Mouse (Mus musculus) forebrain, embryonic 10.5 days (tissue): ENCODE measurements around the gene Sbk2. TPM values are rescaled to one million over a fixed set of nuclear protein-coding genes. Genes with fewer than 3 reads are reported as not detected.

Source experiments
- DNase-seq: peaks from one replicate; pipeline ENCODE4 v3.0.0-alpha.2; 2017; ENCODE audit warnings: low spot score; ENCODE audit errors: extremely low spot score
- H3K27ac ChIP-seq: fragments of 300-500 bp; sonication (generic); 2 replicates; pipeline ENCODE4 v1.5.1; 2016; ENCODE audit warnings: mild to moderate bottlenecking
- H3K27me3 ChIP-seq: fragments of 300-500 bp; sonication (generic); 2 replicates; pipeline ENCODE4 v1.6.1; 2016; ENCODE audit warnings: mild to moderate bottlenecking; ENCODE audit not compliant: poor library complexity, severe bottlenecking
- H3K36me3 ChIP-seq: fragments of 300-500 bp; sonication (generic); replicated peaks from 2 replicates; pipeline ENCODE4 v1.6.1; 2016; ENCODE audit warnings: mild to moderate bottlenecking, moderate library complexity
- H3K4me1 ChIP-seq: fragments of 300-500 bp; sonication (generic); 2 replicates; pipeline ENCODE4 v1.6.1; 2016
- H3K4me3 ChIP-seq: fragments of 300-500 bp; sonication (generic); 2 replicates; pipeline ENCODE4 v1.5.1; 2016; ENCODE audit warnings: mild to moderate bottlenecking, moderate library complexity
- H3K9me3 ChIP-seq: fragments of 300-500 bp; sonication (generic); 2 replicates; pipeline ENCODE4 v1.6.1; 2016; ENCODE audit warnings: mild to moderate bottlenecking, moderate library complexity
- WGBS: fragments of 180-500 bp; shearing (Covaris S2); methylation state at CpG from one replicate; pipeline ENCODE4 v1.1.7; 2016; 5-methylcytosine and 5-hydroxymethylcytosine counted together
- polyA plus RNA-seq: library from polyadenylated mRNA; unstranded; fragments of >200 nt; fragmentation: Nextera tagmentation; extraction: Ambion mirVana; gene quantifications from 2 replicates; pipeline ENCODE4 v1.2.1, GENCODE M21; 2016

The Sbk2 gene
- polyA plus RNA-seq, 1 experiment from 2014 or later, result 0.11 TPM

DNA sequence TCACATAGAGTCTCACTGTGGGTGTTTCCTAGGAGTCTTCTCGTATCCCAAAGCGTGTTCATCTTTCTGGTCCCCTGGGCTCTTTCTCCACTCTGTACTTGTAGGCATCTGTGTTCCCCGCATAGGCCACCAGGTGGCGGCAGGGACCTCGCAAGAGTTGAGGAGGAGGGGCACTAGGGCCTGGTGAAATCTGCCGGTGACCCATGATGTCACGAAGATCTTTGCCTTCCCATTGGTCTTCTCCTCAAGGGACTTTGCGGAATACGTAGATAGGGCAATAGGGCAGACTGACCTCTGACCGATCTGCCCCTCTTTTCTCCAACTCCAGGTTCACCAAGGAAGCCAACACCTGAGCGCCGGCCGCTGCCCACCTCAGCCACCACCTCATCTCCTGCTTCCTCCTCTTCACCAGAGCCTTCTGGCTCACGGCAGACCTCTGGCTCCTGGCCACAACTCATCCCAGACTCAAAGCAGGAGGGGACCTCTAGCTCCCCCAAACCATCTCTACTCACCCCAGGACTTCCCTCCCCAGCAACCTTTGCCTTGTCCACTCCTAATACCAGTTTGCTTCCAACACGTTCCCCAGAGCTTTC, 20.9 kb downstream of the Sbk2 start:
- peak; percentile 87 for DNase-seq
- Histone ChIP-seq H3K9me3 (no peaks in the 10 kb centered on the region; the same call in 1 of the 2 replicates), H3K4me3 (peak overlapping the region; percentile 44), H3K27me3 (no peaks in the 10 kb centered on the region), H3K4me1 (peaks cover 7% of the 10 kb centered on the region), H3K27ac (peak overlapping the region; percentile 64), H3K36me3 (no peaks in the 10 kb centered on the region)
- 17% methylated on average over 15 of the region's 15 CpGs for WGBS

DNA sequence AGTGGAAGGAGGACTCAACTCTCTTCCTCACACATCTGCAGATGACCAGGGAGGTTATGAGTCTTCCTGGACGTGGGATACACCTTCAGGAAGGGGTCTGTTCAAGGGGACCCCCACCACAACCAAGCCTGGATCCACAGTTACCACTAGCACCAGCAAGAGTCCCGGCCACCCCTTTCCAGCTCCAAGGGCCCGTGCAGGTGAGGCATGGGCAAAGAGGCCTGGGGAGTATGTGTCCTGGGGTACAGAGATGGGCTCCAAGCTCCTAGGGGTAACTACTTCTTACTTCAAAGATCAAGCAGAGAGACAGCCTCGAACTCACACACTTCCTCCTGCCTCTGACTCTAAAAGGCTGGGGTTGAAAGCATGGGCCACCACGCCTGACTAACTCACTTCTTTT, 21.5 kb downstream of the Sbk2 start:
- Histone ChIP-seq H3K4me3 (no peak overlapping the region), H3K9me3 (no peaks in the 10 kb centered on the region; the same call in 1 of the 2 replicates), H3K27me3 (no peaks in the 10 kb centered on the region), H3K4me1 (peaks cover 7% of the 10 kb centered on the region), H3K36me3 (no peaks in the 10 kb centered on the region), H3K27ac (no peak overlapping the region)
- DNase-seq, result no peak
- WGBS, result 61% methylated on average over 5 of the region's 5 CpGs

DNA sequence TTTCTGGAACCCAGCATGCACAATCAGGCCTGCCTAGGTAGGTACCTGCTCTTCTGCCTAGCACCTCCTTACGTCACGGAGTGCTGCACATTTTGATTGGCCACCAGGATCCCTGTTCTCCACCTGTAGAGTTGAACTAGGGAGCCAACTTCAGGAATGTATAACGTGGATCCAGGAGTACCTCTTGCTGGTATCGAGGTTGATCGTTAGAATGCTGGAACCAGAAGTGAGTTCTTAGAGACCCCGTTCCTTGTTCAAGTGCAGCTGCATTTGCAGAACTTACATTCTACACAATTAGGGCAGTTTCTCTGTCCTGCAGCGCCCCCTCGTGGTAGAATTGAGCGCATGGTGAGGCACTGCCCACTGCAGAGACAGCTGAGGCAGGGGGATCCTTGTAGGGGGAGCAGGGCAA, 24.1 kb downstream of the Sbk2 start:
- Histone ChIP-seq H3K4me3 (no peak overlapping the region), H3K27ac (no peak overlapping the region), H3K36me3 (no peaks in the 10 kb centered on the region), H3K4me1 (peaks cover 7% of the 10 kb centered on the region), H3K9me3 (no peaks in the 10 kb centered on the region; the same call in 1 of the 2 replicates), H3K27me3 (no peaks in the 10 kb centered on the region)
- WGBS, result 20% methylated on average over 9 of the region's 9 CpGs
- DNase-seq, result peak; percentile 81

DNA sequence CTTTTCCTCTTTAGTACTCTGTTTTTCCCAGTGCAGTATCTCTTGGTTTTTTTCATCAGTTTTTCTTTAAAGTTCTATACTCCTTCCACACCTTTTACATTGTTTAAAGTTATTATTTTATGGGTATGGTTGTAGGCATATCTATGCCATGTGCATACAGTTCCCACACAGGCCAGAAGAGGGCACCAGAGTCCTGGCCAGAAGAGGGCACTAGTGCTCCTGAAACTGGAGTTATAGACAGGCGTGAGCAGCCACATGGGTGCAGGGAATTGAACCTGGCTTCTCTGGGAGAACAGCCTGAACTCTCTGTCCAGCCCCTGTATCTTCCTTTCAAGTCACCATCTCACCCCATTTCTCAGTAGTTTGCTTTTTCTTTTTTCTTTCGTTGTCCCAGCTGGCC, 25.8 kb downstream of the Sbk2 start:
- Histone ChIP-seq H3K9me3 (peaks cover 9% of the 10 kb centered on the region), H3K4me1 (peaks cover 4% of the 10 kb centered on the region), H3K27ac (no peak overlapping the region), H3K36me3 (no peaks in the 10 kb centered on the region), H3K4me3 (no peak overlapping the region), H3K27me3 (no peaks in the 10 kb centered on the region)
- WGBS, result 35% methylated on average over 2 of the region's 2 CpGs
- DNase-seq, result peak; percentile 68

DNA sequence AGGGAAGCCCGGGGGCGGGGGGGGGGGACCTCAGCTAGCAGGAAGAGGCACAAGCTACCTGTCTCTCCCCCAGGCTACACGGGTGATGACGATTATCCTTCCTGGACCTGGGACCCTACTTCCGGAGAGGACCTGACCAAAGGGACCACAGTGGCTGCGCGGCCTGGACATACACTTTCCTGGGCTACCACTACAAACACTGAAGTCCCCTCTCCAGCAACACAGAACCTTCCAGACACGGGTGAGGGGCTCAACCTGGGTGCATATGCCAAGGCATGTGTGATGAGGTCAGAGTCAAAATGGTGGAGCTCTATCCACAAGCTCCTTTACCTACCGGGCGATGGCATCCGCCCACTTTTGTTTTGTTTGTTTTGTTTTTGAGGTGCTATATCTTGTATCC, 26.8 kb downstream of the Sbk2 start:
- DNase-seq, result no peak
- Histone ChIP-seq H3K9me3 (peaks cover 9% of the 10 kb centered on the region), H3K4me3 (no peak overlapping the region), H3K27ac (no peak overlapping the region), H3K27me3 (no peaks in the 10 kb centered on the region), H3K4me1 (no peaks in the 10 kb centered on the region), H3K36me3 (no peaks in the 10 kb centered on the region)
- 88% methylated on average over 11 of the region's 11 CpGs for WGBS

DNA sequence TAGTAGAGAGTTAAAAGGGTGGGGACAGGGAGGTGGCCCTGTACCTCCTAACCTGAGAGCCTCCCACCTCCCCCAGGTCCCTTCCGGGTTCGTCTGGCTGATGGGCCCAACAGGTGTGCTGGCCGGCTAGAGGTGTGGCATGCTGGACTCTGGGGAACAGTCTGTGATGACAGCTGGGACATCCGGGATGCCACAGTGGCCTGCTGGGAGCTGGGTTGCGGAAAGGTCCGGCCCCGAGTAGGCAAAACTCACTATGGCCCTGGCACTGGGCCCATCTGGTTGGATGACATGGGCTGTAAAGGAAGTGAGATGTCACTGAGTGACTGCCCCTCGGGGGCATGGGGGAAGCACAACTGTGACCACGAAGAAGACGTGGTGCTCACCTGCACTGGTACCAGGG, 27.4 kb downstream of the Sbk2 start:
- H3K4me1 ChIP-seq, result no peaks in the 10 kb centered on the region
- no peak overlapping the region for H3K4me3 ChIP-seq
- no peak for DNase-seq
- H3K27ac ChIP-seq, result no peak overlapping the region
- no peaks in the 10 kb centered on the region for H3K27me3 ChIP-seq
- 85% methylated on average over 10 of the region's 10 CpGs for WGBS
- no peaks in the 10 kb centered on the region for H3K36me3 ChIP-seq
- H3K9me3 ChIP-seq, result peaks cover 9% of the 10 kb centered on the region

DNA sequence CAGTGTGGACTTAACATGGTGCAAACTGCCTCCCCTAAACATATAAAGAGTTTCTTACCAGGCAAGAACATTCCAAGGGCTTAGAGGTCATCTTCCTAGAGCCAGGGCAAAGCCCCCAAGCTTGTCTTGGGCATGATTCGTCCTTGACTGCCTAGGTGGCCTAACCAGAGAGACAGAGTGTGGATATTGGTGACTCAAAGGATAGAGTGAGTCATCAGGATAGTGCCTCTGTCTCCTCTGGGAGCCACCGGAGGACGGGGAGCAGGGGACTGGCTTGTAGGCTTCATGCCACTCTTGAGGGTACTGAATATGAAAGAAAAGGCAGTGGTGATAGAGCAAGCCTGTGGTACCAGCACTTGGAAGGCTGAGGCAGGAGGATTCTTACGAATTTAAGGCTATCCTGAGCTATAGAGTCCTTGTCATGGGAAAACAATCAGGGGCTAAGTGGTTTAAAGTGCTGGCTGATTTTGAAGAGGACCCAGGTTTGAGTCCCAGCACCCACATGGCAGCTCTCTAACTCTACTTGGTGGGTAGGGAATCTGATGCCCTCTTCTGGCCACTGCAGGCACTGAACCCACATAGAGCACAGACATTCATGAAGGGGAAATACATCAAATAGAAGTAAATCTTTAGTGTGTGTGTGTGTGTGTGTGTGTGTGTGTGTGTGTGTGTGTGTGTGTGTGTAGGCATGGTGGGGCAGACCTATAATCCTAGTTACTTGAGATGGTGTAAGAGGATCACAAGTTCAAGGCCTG, 29.9 kb downstream of the Sbk2 start:
- 88% methylated on average over 4 of the region's 4 CpGs for WGBS
- Histone ChIP-seq H3K27ac (no peak overlapping the region), H3K36me3 (no peaks in the 10 kb centered on the region), H3K9me3 (peaks cover 9% of the 10 kb centered on the region), H3K4me1 (no peaks in the 10 kb centered on the region), H3K4me3 (no peak overlapping the region), H3K27me3 (no peaks in the 10 kb centered on the region)
- DNase-seq, result no peak

DNA sequence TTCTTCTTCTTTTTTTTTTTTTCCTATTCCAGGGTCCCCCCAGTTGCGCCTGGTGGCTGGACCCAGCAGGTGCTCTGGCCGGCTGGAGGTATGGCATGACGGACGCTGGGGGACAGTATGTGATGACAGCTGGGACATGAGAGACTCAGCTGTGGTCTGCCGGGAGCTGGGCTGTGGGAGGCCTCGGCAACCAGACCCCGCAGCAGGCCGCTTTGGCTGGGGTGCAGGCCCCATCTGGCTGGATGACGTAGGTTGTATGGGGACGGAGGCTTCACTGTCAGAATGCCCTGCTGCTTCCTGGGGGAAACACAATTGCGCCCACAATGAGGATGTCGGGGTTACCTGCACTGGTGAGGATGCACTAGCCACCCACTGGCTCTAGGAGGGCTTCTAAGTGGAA, 31.1 kb downstream of the Sbk2 start:
- WGBS, result 89% methylated on average over 12 of the region's 12 CpGs
- H3K4me1 ChIP-seq, result peaks cover 2% of the 10 kb centered on the region; the same call in 1 of the 2 replicates
- H3K27ac ChIP-seq, result no peak overlapping the region
- no peaks in the 10 kb centered on the region for H3K27me3 ChIP-seq
- no peaks in the 10 kb centered on the region for H3K36me3 ChIP-seq
- DNase-seq, result no peak
- H3K4me3 ChIP-seq, result no peak overlapping the region
- peaks cover 9% of the 10 kb centered on the region for H3K9me3 ChIP-seq

DNA sequence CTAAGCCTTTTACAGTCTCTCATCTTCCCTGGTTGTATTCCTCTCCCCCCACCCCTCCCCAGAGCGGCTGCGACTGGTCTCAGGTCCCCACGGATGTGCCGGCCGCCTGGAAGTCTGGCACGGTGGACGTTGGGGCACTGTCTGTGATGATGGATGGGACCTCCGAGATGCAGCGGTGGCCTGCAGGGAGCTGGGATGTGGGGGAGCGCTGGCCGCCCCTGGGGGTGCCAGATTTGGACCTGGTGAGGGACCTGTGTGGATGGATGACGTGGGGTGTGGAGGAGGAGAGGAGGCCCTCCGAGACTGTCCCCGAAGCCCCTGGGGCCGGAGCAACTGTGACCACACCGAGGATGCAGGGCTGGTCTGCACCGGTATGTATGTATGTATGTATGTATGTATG, 35.9 kb downstream of the Sbk2 start:
- 86% methylated on average over 17 of the region's 17 CpGs for WGBS
- Histone ChIP-seq H3K27me3 (no peaks in the 10 kb centered on the region), H3K36me3 (no peaks in the 10 kb centered on the region), H3K9me3 (0 out of 2 replicates have a peak, but pooled peaks cover 4% of the 10 kb centered on the region), H3K27ac (no peak overlapping the region), H3K4me1 (peaks cover 44% of the 10 kb centered on the region), H3K4me3 (no peak overlapping the region)
- DNase-seq, result no peak

DNA sequence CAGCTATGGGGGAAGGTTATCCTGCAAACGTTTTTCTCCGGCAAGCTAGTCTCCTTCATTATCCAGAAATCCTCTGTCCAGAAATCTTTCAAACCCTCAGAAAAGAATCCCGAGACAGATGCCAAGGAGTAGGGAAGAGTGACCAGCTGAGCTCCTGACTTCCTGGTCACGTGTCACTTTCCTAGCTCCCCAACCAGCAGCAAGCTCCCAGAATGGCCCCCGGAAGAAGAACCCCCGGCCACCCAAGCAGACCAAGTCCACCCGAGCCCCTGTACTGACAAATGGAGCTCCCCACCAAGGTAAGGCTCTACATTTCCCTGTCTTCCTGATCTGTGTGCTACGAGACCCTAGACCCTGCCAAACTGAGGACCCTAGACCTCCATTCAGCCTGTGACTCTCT, 36.5 kb downstream of the Sbk2 start:
- 68% methylated on average over 8 of the region's 8 CpGs for WGBS
- peaks cover 50% of the 10 kb centered on the region for H3K4me1 ChIP-seq
- peak overlapping the region; percentile 92 for H3K27ac ChIP-seq

DNA sequence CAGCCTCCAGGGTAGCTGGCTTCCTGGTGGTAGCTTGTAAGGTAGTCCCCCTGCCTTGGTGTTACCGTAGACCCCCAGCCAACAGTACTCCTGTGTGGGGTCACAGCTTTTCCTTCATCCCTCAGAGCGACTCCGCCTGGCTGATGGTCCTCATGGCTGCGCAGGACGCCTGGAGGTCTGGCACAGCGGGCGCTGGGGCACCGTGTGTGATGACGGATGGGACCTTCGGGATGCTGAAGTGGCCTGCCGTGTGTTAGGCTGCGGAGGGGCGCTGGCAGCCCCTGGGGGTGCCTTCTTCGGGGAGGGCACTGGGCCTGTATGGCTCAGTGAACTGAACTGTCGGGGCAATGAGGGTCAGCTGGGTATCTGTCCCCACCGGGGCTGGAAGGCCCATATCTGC, 37.4 kb downstream of the Sbk2 start:
- Histone ChIP-seq H3K4me3 (0 out of 2 replicates have a peak overlapping the region, but pooled peaks have one; percentile 29), H3K4me1 (peaks cover 59% of the 10 kb centered on the region), H3K36me3 (no peaks in the 10 kb centered on the region), H3K9me3 (0 out of 2 replicates have a peak, but pooled peaks cover 4% of the 10 kb centered on the region), H3K27ac (peak overlapping the region; percentile 92), H3K27me3 (no peaks in the 10 kb centered on the region)
- 75% methylated on average over 16 of the region's 16 CpGs for WGBS
- no peak for DNase-seq

More for the DNA sequence above, 36.5 kb downstream of the Sbk2 start:
- 0 out of 2 replicates have a peak, but pooled peaks cover 4% of the 10 kb centered on the region for H3K9me3 ChIP-seq
- DNase-seq, result no peak
- H3K27me3 ChIP-seq, result no peaks in the 10 kb centered on the region
- H3K4me3 ChIP-seq, result no peak overlapping the region
- no peaks in the 10 kb centered on the region for H3K36me3 ChIP-seq

DNA sequence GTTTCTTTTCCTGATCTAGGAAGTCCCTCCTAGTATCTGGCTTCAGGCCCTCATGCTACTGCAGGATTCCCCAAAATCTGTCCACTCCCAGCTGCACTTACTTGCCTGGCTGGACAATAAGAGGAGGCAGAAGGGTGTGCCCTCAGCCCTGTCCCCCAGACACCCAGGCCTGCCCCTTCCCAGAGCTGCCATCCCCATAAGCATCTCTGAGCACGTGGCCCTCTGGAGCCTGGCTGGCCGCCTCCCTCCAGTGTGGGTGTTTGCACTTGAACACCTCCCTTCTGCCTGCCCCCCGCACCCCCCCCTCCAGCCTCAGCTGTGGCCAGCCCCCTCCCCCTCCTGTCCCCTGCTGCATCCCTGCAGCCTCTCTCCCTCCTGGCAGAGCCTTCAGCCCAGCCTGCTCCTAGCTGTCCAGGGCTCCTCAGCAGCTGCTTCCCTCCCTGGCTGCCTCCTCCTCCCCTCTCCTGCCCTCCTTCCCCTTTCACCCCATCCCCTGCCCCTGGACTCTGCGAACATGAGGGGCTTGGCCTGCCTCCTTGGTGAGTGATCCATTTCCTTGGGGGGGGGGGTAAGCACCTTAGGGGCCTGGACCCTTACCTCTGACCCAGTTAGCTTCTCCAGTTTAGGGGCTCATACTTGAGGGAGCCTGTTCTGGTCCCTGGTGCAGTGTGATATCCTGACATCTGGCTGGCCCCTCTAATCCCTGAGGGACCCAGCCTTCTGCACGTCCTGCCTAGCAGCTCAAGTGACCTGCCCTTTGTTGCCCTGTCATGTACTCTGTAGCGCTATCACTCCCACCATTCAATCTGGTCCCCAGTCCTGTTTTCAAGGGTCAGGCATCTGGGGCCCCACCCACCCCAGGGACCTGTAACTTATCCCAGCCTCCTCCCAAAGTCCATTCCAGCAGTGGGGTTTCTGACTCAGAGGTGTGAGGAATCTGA, 38.5 kb downstream of the Sbk2 start, which contains the start of gene Ssc5d:
Gene Ssc5d, plus strand, starts transcription at position 345 of the 941 bp plus-strand sequence.
- Histone ChIP-seq H3K4me1 (peaks cover 70% of the 10 kb centered on the region), H3K9me3 (0 out of 2 replicates have a peak, but pooled peaks cover 4% of the 10 kb centered on the region), H3K36me3 (peaks cover 11% of the 10 kb centered on the region), H3K27me3 (no peaks in the 10 kb centered on the region), H3K4me3 (peak within 1 kb of the TSS; percentile 53), H3K27ac (peak within 1 kb of the TSS; percentile 92)
- 2% methylated on average over 6 of the region's 6 CpGs for WGBS
- DNase-seq, result peak; percentile 53
